Mouse (Mus musculus) cerebellum, adult 18-20 months (tissue): ENCODE results near the gene Ism2.
"Not testable (repeated sequence)": the region's sequence is repeated elsewhere in the genome, so short reads cannot be mapped to it uniquely, and the experiment has no call there.

Source experiments
- DNase-seq, 2 experiments: peaks; one replicate each; pipeline ENCODE4 v3.0.0; 2021

The Ism2 gene

GRCm38 (mm10) chr12:87284726-87285125 lies 14.8 kb downstream of the Ism2 start:
- DNase-seq, result no peak

GRCm38 (mm10) chr12:87284268-87284667 lies 15.2 kb downstream of the Ism2 start:
- DNase-seq, result no peak

GRCm38 (mm10) chr12:87283706-87284105 lies 15.8 kb downstream of the Ism2 start:
- DNase-seq, result no peak

GRCm38 (mm10) chr12:87282743-87283142 lies 16.8 kb downstream of the Ism2 start:
- DNase-seq, result no peak

- DNase-seq, result no peak
Measured at GRCm38 (mm10) chr12:87281766-87282165, 17.7 kb downstream of the Ism2 start.

- no peak for DNase-seq
Measured at GRCm38 (mm10) chr12:87279879-87280278, 19.6 kb downstream of the Ism2 start.

GRCm38 (mm10) chr12:87279350-87279749 lies 20.2 kb downstream of the Ism2 start:
- no peak for DNase-seq

- no peak for DNase-seq
Measured at GRCm38 (mm10) chr12:87278118-87278730, 21.3 kb downstream of the Ism2 start.

GRCm38 (mm10) chr12:87277251-87277650 lies 22.3 kb downstream of the Ism2 start:
- not testable (repeated sequence) for DNase-seq

- DNase-seq, result no peak
Measured at GRCm38 (mm10) chr12:87274853-87275831, 24.4 kb downstream of the Ism2 start.

- peak; percentile 33 to 37 for DNase-seq
Measured at GRCm38 (mm10) chr12:87267682-87268081, 31.8 kb downstream of the Ism2 start.

- DNase-seq, result no peak
Measured at GRCm38 (mm10) chr12:87266827-87267603, 32.5 kb downstream of the Ism2 start.

GRCm38 (mm10) chr12:87266108-87266826 lies 33.2 kb downstream of the Ism2 start, which contains the start of the genes Vipas39 and Ahsa1:
Gene Vipas39, minus strand, starts transcription at chr12:87266256.
Gene Ahsa1, plus strand, starts transcription at chr12:87266479.
- DNase-seq, result peak; percentile 84 to 93

GRCm38 (mm10) chr12:87265444-87265843 lies 34.1 kb downstream of the Ism2 start:
- DNase-seq, result peak in 1 of 2 experiments; percentile 20

- no peak for DNase-seq
Measured at GRCm38 (mm10) chr12:87260562-87260961, 38.9 kb downstream of the Ism2 start.

- no peak for DNase-seq
Measured at GRCm38 (mm10) chr12:87256629-87257028, 42.9 kb downstream of the Ism2 start.

- DNase-seq, result no peak
Measured at GRCm38 (mm10) chr12:87253878-87254277, 45.6 kb downstream of the Ism2 start.

- DNase-seq, result no peak
Measured at GRCm38 (mm10) chr12:87250161-87250560, 49.3 kb downstream of the Ism2 start.

GRCm38 (mm10) chr12:87238632-87239031 lies 60.9 kb downstream of the Ism2 start, which contains the start of gene Noxred1:
Gene Noxred1, minus strand, starts transcription at chr12:87238732.
- no peak for DNase-seq

- no peak for DNase-seq
Measured at GRCm38 (mm10) chr12:87236882-87237483, 62.5 kb downstream of the Ism2 start.

GRCm38 (mm10) chr12:87230379-87230895 lies 69.1 kb downstream of the Ism2 start:
- no peak for DNase-seq

- no peak for DNase-seq
Measured at GRCm38 (mm10) chr12:87229633-87230032, 69.9 kb downstream of the Ism2 start.
